Mouse (Mus musculus): Measurements from ENCODE around the gene Vmn1r81. TPM values are rescaled to one million over a fixed set of nuclear protein-coding genes. Genes with fewer than 3 reads are reported as not detected.

The Vmn1r81 gene
- not detected for total RNA-seq (2021)
- long read RNA-seq, experiment 1, result 0 reads
- long read RNA-seq, experiment 2, result 0 reads

- no peak for DNase-seq
Observed at GRCm38 (mm10) chr7:12268169-12268568, at the start of gene Vmn1r81. Gene Vmn1r81 (minus strand): TSS chr7:12268269.

GRCm38 (mm10) chr7:12300130-12300529, 32.1 kb upstream of the Vmn1r81 start, which contains the start of gene Vmn1r82:
Gene Vmn1r82 (plus strand): TSS chr7:12300430.
- no peak for DNase-seq

GRCm38 (mm10) chr7:12204141-12204540, 63.9 kb downstream of the Vmn1r81 start:
- no peak for DNase-seq

Other genes with a start within 250 kb of the Vmn1r81 start
- gene Vmn1r77, start 231.5 kb downstream of the Vmn1r81 start, total RNA-seq (2021), result not detected
- not detected for gene Vmn1r78, start 118.0 kb downstream of the Vmn1r81 start, total RNA-seq (2021)
- gene Vmn1r79, start 97.0 kb downstream of the Vmn1r81 start, total RNA-seq (2021), result under 1 TPM; 0.06 to 0.30 TPM
- not detected for gene Vmn1r80, start 79.0 kb downstream of the Vmn1r81 start, total RNA-seq (2021)
- not detected for gene Vmn1r82, start 32.2 kb upstream of the Vmn1r81 start, total RNA-seq (2021)
- gene Vmn1r83, start 61.2 kb upstream of the Vmn1r81 start, total RNA-seq (2021), result not detected
- not detected for gene Vmn1r84, start 101.0 kb upstream of the Vmn1r81 start, total RNA-seq (2021)
- 1 to 10 TPM; 3.0 to 4.8 TPM for gene Zfp551, start 154.5 kb upstream of the Vmn1r81 start, total RNA-seq (2021)
- 10 to 100 TPM in 1 of 2 experiments, 1 to 10 TPM in 1; 8.8 to 16.4 TPM for gene Zfp606, start 210.0 kb upstream of the Vmn1r81 start, total RNA-seq (2021)
- not detected for gene 2900092C05Rik, start 244.2 kb upstream of the Vmn1r81 start, total RNA-seq (2021)